Mouse (Mus musculus) MEL (cell line): Measurements from ENCODE around the gene Zscan12. TPM values are rescaled to one million over a fixed set of nuclear protein-coding genes. Genes with fewer than 3 reads are reported as not detected.
"Not testable (repeated sequence)": the region's sequence is repeated elsewhere in the genome, so short reads cannot be mapped to it uniquely, and the experiment has no call there.

Source experiments
- DNase-seq: peaks from one replicate; pipeline ENCODE4 v3.0.0; 2011; ENCODE audit warnings: low read depth, low spot score
- H3K27ac ChIP-seq: 2 replicates; pipeline ENCODE4 v1.5.1; 2012; ENCODE audit warnings: low read depth, mild to moderate bottlenecking, control low read depth, low read length, moderate library complexity; ENCODE audit not compliant: control insufficient read depth
- H3K27me3 ChIP-seq, 2 experiments: fragments of 150-350 bp in 1 of 2; sonication (generic) in 1 of 2; 2 replicates each; pipeline ENCODE4 v1.6.1; 2012; ENCODE audit warnings: low read length in 2 of 2, mild to moderate bottlenecking in 2 of 2, improper control_type of control experiment in 1 of 2, moderate library complexity in 1 of 2; ENCODE audit not compliant: insufficient read depth in 2 of 2, control insufficient read depth in 1 of 2
- H3K36me3 ChIP-seq, 2 experiments: 2 replicates each; pipeline ENCODE4 v1.6.1; 2012 to 2014; ENCODE audit warnings: low read length in 2 of 2, improper control_type of control experiment in 1 of 2, inconsistent platforms in 1 of 2, mild to moderate bottlenecking in 1 of 2; ENCODE audit not compliant: insufficient read depth in 2 of 2, control insufficient read depth in 1 of 2
- H3K4me1 ChIP-seq, 2 experiments: fragments of 150-350 bp in 1 of 2; sonication (generic) in 1 of 2; 2 replicates each; pipeline ENCODE4 v1.6.1; 2012; ENCODE audit warnings: low read length in 2 of 2, improper control_type of control experiment in 1 of 2, mild to moderate bottlenecking in 1 of 2; ENCODE audit not compliant: insufficient read depth in 2 of 2, control insufficient read depth in 1 of 2
- H3K4me3 ChIP-seq, 2 experiments: fragments of 150-350 bp in 1 of 2; sonication (generic) in 1 of 2; 2 replicates each; pipeline ENCODE4 v1.5.1; 2012; ENCODE audit warnings: low read depth in 2 of 2, low read length in 2 of 2, mild to moderate bottlenecking in 2 of 2, moderate library complexity in 2 of 2, control low read depth in 1 of 2, improper control_type of control experiment in 1 of 2; ENCODE audit not compliant: control insufficient read depth in 1 of 2, insufficient read depth in 1 of 2
- H3K79me2 ChIP-seq: 2 replicates; pipeline ENCODE4 v1.6.1; 2012; ENCODE audit warnings: mild to moderate bottlenecking, low read length, moderate library complexity; ENCODE audit not compliant: control insufficient read depth, poor library complexity, insufficient read depth
- H3K9ac ChIP-seq: 2 replicates; pipeline ENCODE4 v1.6.1; 2012; ENCODE audit warnings: low read depth, mild to moderate bottlenecking, control low read depth, low read length, moderate library complexity; ENCODE audit not compliant: control insufficient read depth, poor library complexity, severe bottlenecking
- H3K9me3 ChIP-seq: fragments of 150-350 bp; sonication (generic); replicated peaks from 2 replicates; pipeline ENCODE4 v1.6.1; 2012; ENCODE audit warnings: mild to moderate bottlenecking, low read length, improper control_type of control experiment, moderate library complexity; ENCODE audit not compliant: insufficient read depth
- CHD2 ChIP-seq: IDR thresholded peaks from 2 replicates; pipeline ENCODE4 v1.6.1; 2011; ENCODE audit warnings: low read length, improper control_type of control experiment
- CTCF ChIP-seq, 3 experiments: IDR thresholded peaks in 2 of 3; conservative IDR thresholded peaks in 1 of 3; 2 replicates each; pipeline ENCODE4 v1.5.1; 2011 to 2012; ENCODE audit warnings: low read length in 3 of 3, low read depth in 2 of 3, mild to moderate bottlenecking in 2 of 3, improper control_type of control experiment in 1 of 3, inconsistent platforms in 1 of 3, mixed read lengths in 1 of 3, moderate library complexity in 1 of 3; ENCODE audit not compliant: control insufficient read depth in 1 of 3, insufficient read depth in 1 of 3, poor library complexity in 1 of 3, severe bottlenecking in 1 of 3
- E2F4 ChIP-seq: IDR thresholded peaks from 2 replicates; pipeline ENCODE4 v1.6.1; 2011; ENCODE audit warnings: low read depth, low read length, improper control_type of control experiment, borderline replicate concordance
- EP300 ChIP-seq, 2 experiments: IDR thresholded peaks; 2 replicates each; pipeline ENCODE4 v1.6.1; 2011; ENCODE audit warnings: improper control_type of control experiment in 2 of 2, low read length in 2 of 2, low read depth in 1 of 2, mild to moderate bottlenecking in 1 of 2
- ETS1 ChIP-seq: IDR thresholded peaks from 2 replicates; pipeline ENCODE4 v1.6.1; 2012; ENCODE audit warnings: low read depth, mild to moderate bottlenecking, inconsistent platforms, low read length, improper control_type of control experiment, moderate library complexity
- GATA1 ChIP-seq: IDR thresholded peaks from 2 replicates; pipeline ENCODE4 v1.6.1; 2011; ENCODE audit warnings: low read depth, low read length, improper control_type of control experiment
- MAFK ChIP-seq: IDR thresholded peaks from 2 replicates; pipeline ENCODE4 v1.6.1; 2011; ENCODE audit warnings: low read depth, mild to moderate bottlenecking, low read length, improper control_type of control experiment, borderline replicate concordance
- MAX ChIP-seq: IDR thresholded peaks from 2 replicates; pipeline ENCODE4 v1.6.1; 2011; ENCODE audit warnings: low read length, improper control_type of control experiment
- MAZ ChIP-seq: IDR thresholded peaks from 2 replicates; pipeline ENCODE4 v1.6.1; 2012; ENCODE audit warnings: low read depth, mild to moderate bottlenecking, inconsistent platforms, low read length, improper control_type of control experiment
- MEF2A ChIP-seq: IDR thresholded peaks from 2 replicates; pipeline ENCODE4 v1.6.1; 2014; ENCODE audit warnings: low read depth, mild to moderate bottlenecking, inconsistent platforms, low read length, improper control_type of control experiment; ENCODE audit not compliant: poor library complexity, insufficient replicate concordance, severe bottlenecking; ENCODE audit errors: extremely low read depth
- MXI1 ChIP-seq: IDR thresholded peaks from 2 replicates; pipeline ENCODE4 v1.6.1; 2011; ENCODE audit warnings: mild to moderate bottlenecking, low read depth, low read length, improper control_type of control experiment
- MYB ChIP-seq: IDR thresholded peaks from 2 replicates; pipeline ENCODE4 v1.6.1; 2011; ENCODE audit warnings: mild to moderate bottlenecking, low read depth, low read length, improper control_type of control experiment
- MYC ChIP-seq: IDR thresholded peaks from 2 replicates; pipeline ENCODE4 v1.6.1; 2011; ENCODE audit warnings: low read depth, mild to moderate bottlenecking, low read length, improper control_type of control experiment, moderate library complexity
- NELFE ChIP-seq: IDR thresholded peaks from 2 replicates; pipeline ENCODE4 v1.6.1; 2011; ENCODE audit warnings: low read depth, low read length, improper control_type of control experiment
- NRF1 ChIP-seq: IDR thresholded peaks from 2 replicates; pipeline ENCODE4 v1.6.1; 2014; ENCODE audit warnings: low read depth, mild to moderate bottlenecking, inconsistent platforms, low read length, improper control_type of control experiment, moderate library complexity; ENCODE audit not compliant: poor library complexity, insufficient read depth, severe bottlenecking
- POLR2AphosphoS5 ChIP-seq: IDR thresholded peaks from 2 replicates; pipeline ENCODE4 v1.6.1; 2012; ENCODE audit warnings: low read depth, borderline replicate concordance, mild to moderate bottlenecking, inconsistent platforms, low read length, moderate library complexity, mixed read lengths
- RAD21 ChIP-seq: IDR thresholded peaks from 2 replicates; pipeline ENCODE4 v1.6.1; 2011; ENCODE audit warnings: mild to moderate bottlenecking, low read depth, low read length, improper control_type of control experiment
- RCOR1 ChIP-seq: IDR thresholded peaks from 2 replicates; pipeline ENCODE4 v1.6.1; 2012; ENCODE audit warnings: low read depth, mild to moderate bottlenecking, inconsistent platforms, low read length, improper control_type of control experiment
- SMC3 ChIP-seq: IDR thresholded peaks from 2 replicates; pipeline ENCODE4 v1.6.1; 2011; ENCODE audit warnings: low read depth, low read length, improper control_type of control experiment
- TAL1 ChIP-seq: IDR thresholded peaks from 2 replicates; pipeline ENCODE4 v1.6.1; 2012; ENCODE audit warnings: mild to moderate bottlenecking, inconsistent platforms, low read length, moderate library complexity, mixed read lengths
- UBTF ChIP-seq: IDR thresholded peaks from 2 replicates; pipeline ENCODE4 v1.6.1; 2012; ENCODE audit warnings: low read depth, mild to moderate bottlenecking, inconsistent platforms, low read length, improper control_type of control experiment, moderate library complexity, borderline replicate concordance; ENCODE audit not compliant: insufficient read depth
- USF1 ChIP-seq: IDR thresholded peaks from 2 replicates; pipeline ENCODE4 v1.6.1; 2014; ENCODE audit warnings: low read depth, mild to moderate bottlenecking, inconsistent platforms, low read length, improper control_type of control experiment, moderate library complexity
- USF2 ChIP-seq, 2 experiments: IDR thresholded peaks; 2 replicates each; pipeline ENCODE4 v1.6.1; 2011 to 2012; ENCODE audit warnings: improper control_type of control experiment in 2 of 2, low read length in 2 of 2, borderline replicate concordance in 1 of 2, inconsistent platforms in 1 of 2, low read depth in 1 of 2, mild to moderate bottlenecking in 1 of 2; ENCODE audit not compliant: insufficient read depth in 1 of 2
- ZKSCAN1 ChIP-seq: IDR thresholded peaks from 2 replicates; pipeline ENCODE4 v1.6.1; 2012; ENCODE audit warnings: low read depth, mild to moderate bottlenecking, inconsistent platforms, low read length, improper control_type of control experiment, moderate library complexity
- ZMIZ1 ChIP-seq: IDR thresholded peaks from 2 replicates; pipeline ENCODE4 v1.6.1; 2012; ENCODE audit warnings: low read depth, mild to moderate bottlenecking, inconsistent platforms, low read length, improper control_type of control experiment, moderate library complexity
- ZNF384 ChIP-seq: IDR thresholded peaks from 2 replicates; pipeline ENCODE4 v1.6.1; 2012; ENCODE audit warnings: low read depth, mild to moderate bottlenecking, inconsistent platforms, low read length, improper control_type of control experiment
- polyA plus RNA-seq, 2 experiments: library from polyadenylated mRNA; stranded (reverse) in 1 of 2; unstranded in 1 of 2; fragments of >175 nt in 1 of 2; fragments of >200 nt in 1 of 2; gene quantifications; 2 replicates each; pipeline versions ENCODE4 v1.2.1 to v1.2.4; 2012; ENCODE audit warnings: low replicate concordance in 2 of 2, low read depth in 1 of 2; ENCODE audit not compliant: insufficient read length in 2 of 2, insufficient read depth in 1 of 2, missing spikeins in 1 of 2
- total RNA-seq: library from RNA; depleted of rRNA; stranded (reverse); fragments of 300-350 nt; gene quantifications from 2 replicates; pipeline ENCODE4 v1.2.3, GENCODE M21; 2012

The Zscan12 gene
- total and polyA plus RNA-seq, 3 experiments, result 6.8 to 11.1 TPM; not detected in 1

- Histone ChIP-seq H3K79me2 (0 out of 2 replicates have a peak, but pooled peaks cover 2% of the 10 kb centered on the region), H3K9me3 (no peaks in the 10 kb centered on the region), H3K4me1 (no peaks in the 10 kb centered on the region), H3K4me3 (no peak overlapping the region), H3K27me3 (no peaks in the 10 kb centered on the region), H3K27ac (no peak overlapping the region), H3K36me3 (peaks cover 0 to 19% of the 10 kb centered on the region in 2 experiments; a peak in 2 of 4 replicates), H3K9ac (no peak overlapping the region)
- DNase-seq, result no peak
- TF ChIP-seq USF2 (IDR thresholded peaks at IDR 0.05; ENCODE audit: borderline replicate concordance in 1 of 2, insufficient read depth in 1 of 2, low read depth in 1 of 2, low read length in 2 of 2) (no peak), ETS1 (no peak), MEF2A (no peak), RAD21 (no peak), SMC3 (no peak), EP300 (IDR thresholded peaks at IDR 0.05; ENCODE audit: low read depth in 1 of 2, low read length in 2 of 2) (no peak), NELFE (no peak), ZKSCAN1 (no peak), NRF1 (no peak), MYB (no peak), ZNF384 (no peak), MXI1 (no peak)
Measured at GRCm38 (mm10) chr13:21395211-21395610, 32.6 kb downstream of the Zscan12 start.

- no peak overlapping the region for H3K4me3 ChIP-seq
- H3K27ac ChIP-seq, result no peak overlapping the region
- peaks cover 0 to 19% of the 10 kb centered on the region in 2 experiments; a peak in 2 of 4 replicates for H3K36me3 ChIP-seq
- TF ChIP-seq TAL1 (no peak), POLR2AphosphoS5 (no peak), CTCF (IDR thresholded peaks at IDR 0.05 in 2 of 3, conservative IDR thresholded peaks at IDR 0.05 in 1 of 3; ENCODE audit: control insufficient read depth in 1 of 3, insufficient read depth in 1 of 3, low read depth in 2 of 3, low read length in 3 of 3, poor library complexity in 1 of 3, severe bottlenecking in 1 of 3) (no peak), USF1 (no peak), CHD2 (no peak), MYB (no peak), RCOR1 (no peak), SMC3 (no peak), MAX (no peak), MYC (no peak), ZNF384 (no peak), GATA1 (no peak), ZMIZ1 (no peak), MAFK (no peak), MAZ (no peak), ETS1 (no peak), E2F4 (no peak), UBTF (no peak)
- H3K79me2 ChIP-seq, result 0 out of 2 replicates have a peak, but pooled peaks cover 3% of the 10 kb centered on the region
- no peaks in the 10 kb centered on the region for H3K9me3 ChIP-seq
- H3K27me3 ChIP-seq, result no peaks in the 10 kb centered on the region
- DNase-seq, result no peak
- H3K4me1 ChIP-seq, result no peaks in the 10 kb centered on the region
- H3K9ac ChIP-seq, result no peak overlapping the region
Measured at GRCm38 (mm10) chr13:21395623-21396022, 33.0 kb downstream of the Zscan12 start.

GRCm38 (mm10) chr13:21396048-21396447 lies 33.4 kb downstream of the Zscan12 start:
- not testable (repeated sequence) for H3K27ac ChIP-seq, H3K27me3 ChIP-seq, DNase-seq, H3K79me2 ChIP-seq, H3K4me3 ChIP-seq, H3K9ac ChIP-seq, H3K9me3 ChIP-seq, H3K4me1 ChIP-seq
- H3K36me3 ChIP-seq, result peaks cover under 1 to 19% of the 10 kb centered on the region in 2 experiments
